Comparison of ENCODE assay signal across 19 mouse cellular contexts in the genomic region with DNA sequence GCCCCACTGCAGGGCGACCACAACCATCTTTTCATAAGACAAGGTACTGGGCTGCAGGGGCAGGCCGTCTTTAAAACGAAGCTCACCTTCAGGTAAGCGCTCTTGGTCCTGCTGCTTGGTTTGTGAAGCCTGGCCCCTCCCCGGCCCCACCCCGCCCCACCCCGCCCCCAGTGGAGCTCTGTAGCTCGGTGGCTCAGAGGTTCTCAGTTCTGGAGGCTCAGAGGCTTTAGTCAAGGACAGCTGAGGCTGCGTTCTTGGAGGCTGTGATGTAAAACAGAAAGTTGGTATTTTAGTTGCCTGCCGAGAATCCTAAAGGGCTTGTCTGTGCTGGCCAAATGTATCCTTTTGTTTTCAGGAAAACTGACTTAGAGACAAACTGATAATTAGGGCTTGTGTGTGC. TPM values are rescaled to one million over a fixed set of nuclear protein-coding genes. Genes with fewer than 3 reads are reported as not detected.
A peak's percentile ranks its signal among the peaks of the same experiment; 100 is the strongest.
DNase-seq lines count a peak whose midpoint lies in the region; TF ChIP-seq lines count a peak whose summit lies in the region.
"Had no signal": no experiment of that assay in that cellular context is flagged by ENCODE, and none has a peak within 500 bp of the region (broad histone marks: within the 10 kb centered on the region; RNA-seq: fewer than 3 reads in every experiment).

No protein-coding gene starts in this region.

- peak; percentile 40 for DNase-seq in testis, postnatal 14 days (ENCODE audit: low spot score)
- no peak for DNase-seq in testis, postnatal 10 days (ENCODE audit: low spot score)
- DNase-seq in R1 (ENCODE audit: low read depth, low spot score) = peak; percentile 50
- DNase-seq in kidney, postnatal 25 days = no peak
- no peak for DNase-seq in right cerebral cortex, postnatal 10 days (ENCODE audit: low spot score in 2 of 2)
- DNase-seq in retina, postnatal 1 day = no peak
- DNase-seq: adrenal gland, adult 2 months; adrenal gland, postnatal 10 days; adrenal gland, postnatal 25 days; cerebellum, adult 11-12 months; cerebellum, adult 2 months; cerebellum, adult 9-10 months; cerebellum, postnatal 10 days; cerebellum, postnatal 25 days; forebrain, postnatal 0 days had no signal

- WGBS in olfactory bulb, adult 2 months = 53% methylated on average over 10 of the region's 10 CpGs

- H3K4me3 ChIP-seq in olfactory bulb, adult 2 months (ENCODE audit: insufficient read depth, low read depth, low read length) = no peak overlapping the region
- H3K4me3 ChIP-seq: embryonic facial prominence, embryonic 13.5 days; forebrain, embryonic 13.5 days; forebrain, embryonic 15.5 days had no signal

- peaks cover 22% of the 10 kb centered on the region for H3K4me1 ChIP-seq in olfactory bulb, adult 2 months (ENCODE audit: control insufficient read depth, insufficient read depth, low read length)
- H3K4me1 ChIP-seq: embryonic facial prominence, embryonic 13.5 days; forebrain, embryonic 13.5 days; forebrain, embryonic 15.5 days had no signal

- no peak for TF ChIP-seq POLR2A in olfactory bulb, adult 2 months (IDR thresholded peaks at IDR 0.05; ENCODE audit: insufficient read depth, low read depth, low read length)

- peak overlapping the region; percentile 88 for H3K27ac ChIP-seq in olfactory bulb, adult 2 months (ENCODE audit: insufficient read depth, low read depth, low read length)
- H3K27ac ChIP-seq: forebrain, embryonic 13.5 days; forebrain, embryonic 15.5 days had no signal

- TF ChIP-seq CTCF in olfactory bulb, adult 2 months (IDR thresholded peaks at IDR 0.05; ENCODE audit: insufficient read depth, low read depth, low read length) = no peak

RNA-seq across cellular contexts. Expression of gene Leo1, which starts 14.4 kb away (rescaled TPM):
- polyA plus RNA-seq in olfactory bulb, adult 2 months (2012; ENCODE audit: insufficient read depth, insufficient read length, low replicate concordance, missing spikeins) = not detected in 2 replicates

RNA-seq across cellular contexts. Expression of gene Mapk6, which starts 45.9 kb away (rescaled TPM):
- polyA plus RNA-seq in olfactory bulb, adult 2 months (2012; ENCODE audit: insufficient read depth, insufficient read length, low replicate concordance, missing spikeins) = not detected in 2 replicates

Comparison
In these comparisons a context has a peak if more than half of its experiments do, and no peak if none do; other contexts are left out.
1. DNase-seq: peak in testis, postnatal 14 days (single experiment) and R1 (single experiment); none in testis, postnatal 10 days (single experiment), kidney, postnatal 25 days (0 of 2), right cerebral cortex, postnatal 10 days (0 of 2) and retina, postnatal 1 day (single experiment).